Mouse (Mus musculus): ENCODE measurements around the gene Lancl3. TPM values are rescaled to one million over a fixed set of nuclear protein-coding genes. Genes with fewer than 3 reads are reported as not detected.
"Not testable (repeated sequence)": the region's sequence is repeated elsewhere in the genome, so short reads cannot be mapped to it uniquely, and the experiment has no call there.

The Lancl3 gene
- polyA plus RNA-seq, 1 experiment from 2014 or later: 0.88 TPM

GRCm38 (mm10) chrX:9259267-9259666 lies 59.6 kb downstream of the Lancl3 start:
- no peak overlapping the region for H3K9ac ChIP-seq
- H3K4me2 ChIP-seq: no peak overlapping the region
- no peaks in the 10 kb centered on the region for H3K9me3 ChIP-seq (replicated peaks)
- H3K4me3 ChIP-seq: no peak overlapping the region
- no peak overlapping the region for H3K27ac ChIP-seq (ENCODE audit: poor library complexity, severe bottlenecking)
- ATAC-seq (ENCODE audit: insufficient number of reproducible peaks, low FRiP score): no peak
- no peaks in the 10 kb centered on the region for H3K36me3 ChIP-seq
- no peaks in the 10 kb centered on the region for H3K4me1 ChIP-seq (replicated peaks)
- H3K27me3 ChIP-seq (replicated peaks): no peaks in the 10 kb centered on the region
- 79% methylated on average over 1 of the region's 1 CpGs for WGBS

GRCm38 (mm10) chrX:9271112-9271511 lies 71.4 kb downstream of the Lancl3 start:
- peaks cover 8% of the 10 kb centered on the region; the same call in 1 of the 2 replicates for H3K27me3 ChIP-seq (replicated peaks)
- no peaks in the 10 kb centered on the region for H3K36me3 ChIP-seq
- H3K4me1 ChIP-seq (replicated peaks): no peaks in the 10 kb centered on the region
- H3K9ac ChIP-seq: no peak overlapping the region
- no peak overlapping the region for H3K4me3 ChIP-seq
- WGBS: 50% methylated on average over 3 of the region's 3 CpGs
- no peak overlapping the region for H3K27ac ChIP-seq (ENCODE audit: poor library complexity, severe bottlenecking)
- ATAC-seq (ENCODE audit: insufficient number of reproducible peaks, low FRiP score): no peak
- 0 out of 2 replicates have a peak, but pooled peaks cover 7% of the 10 kb centered on the region for H3K9me3 ChIP-seq (replicated peaks)
- H3K4me2 ChIP-seq: no peak overlapping the region

GRCm38 (mm10) chrX:9271947-9272459 lies 72.3 kb downstream of the Lancl3 start:
- Histone ChIP-seq H3K36me3 (no peaks in the 10 kb centered on the region), H3K4me3 (peak overlapping the region; percentile 77), H3K4me2 (peak overlapping the region; percentile 66), H3K9ac (peak overlapping the region; percentile 79), H3K9me3 (replicated peaks) (0 out of 2 replicates have a peak, but pooled peaks cover 7% of the 10 kb centered on the region), H3K27ac (ENCODE audit: poor library complexity, severe bottlenecking) (peak overlapping the region; percentile 57; the same call in 1 of the 2 replicates), H3K27me3 (replicated peaks) (peaks cover 8% of the 10 kb centered on the region; the same call in 1 of the 2 replicates), H3K4me1 (replicated peaks) (no peaks in the 10 kb centered on the region)
- peak; percentile 19; the same call in 1 of the 2 replicates for ATAC-seq (ENCODE audit: insufficient number of reproducible peaks, low FRiP score)
- WGBS: 12% methylated on average over 8 of the region's 8 CpGs

- Histone ChIP-seq H3K4me3 (peak within 1 kb of the TSS; percentile 77), H3K27ac (ENCODE audit: poor library complexity, severe bottlenecking) (peak within 1 kb of the TSS; percentile 57), H3K4me1 (replicated peaks) (no peaks in the 10 kb centered on the region), H3K4me2 (peak within 1 kb of the TSS; percentile 66), H3K9me3 (replicated peaks) (0 out of 2 replicates have a peak, but pooled peaks cover 7% of the 10 kb centered on the region), H3K27me3 (replicated peaks) (peaks cover 8% of the 10 kb centered on the region; the same call in 1 of the 2 replicates), H3K9ac (peak within 1 kb of the TSS; percentile 79), H3K36me3 (no peaks in the 10 kb centered on the region)
- peak; percentile 94 for ATAC-seq (ENCODE audit: insufficient number of reproducible peaks, low FRiP score)
- 13% methylated on average over 70 of the region's 94 CpGs for WGBS
These were observed 73.0 kb downstream of the Lancl3 start, which contains the start of gene Xk for GRCm38 (mm10) chrX:9272460-9273361. Gene Xk, plus strand, starts transcription at chrX:9272756.

GRCm38 (mm10) chrX:9273377-9274002 lies 73.8 kb downstream of the Lancl3 start:
- Histone ChIP-seq H3K36me3 (no peaks in the 10 kb centered on the region), H3K4me2 (peak overlapping the region; percentile 66), H3K4me1 (replicated peaks) (no peaks in the 10 kb centered on the region), H3K27ac (ENCODE audit: poor library complexity, severe bottlenecking) (peak overlapping the region; percentile 57), H3K9ac (peak overlapping the region; percentile 79; the same call in 1 of the 2 replicates), H3K9me3 (replicated peaks) (0 out of 2 replicates have a peak, but pooled peaks cover 7% of the 10 kb centered on the region), H3K4me3 (peak overlapping the region; percentile 77), H3K27me3 (replicated peaks) (peaks cover 8% of the 10 kb centered on the region; the same call in 1 of the 2 replicates)
- 50% methylated on average over 12 of the region's 12 CpGs for WGBS
- no peak for ATAC-seq (ENCODE audit: insufficient number of reproducible peaks, low FRiP score)

GRCm38 (mm10) chrX:9274321-9274720 lies 74.6 kb downstream of the Lancl3 start:
- no peak overlapping the region for H3K9ac ChIP-seq
- no peak overlapping the region for H3K27ac ChIP-seq (ENCODE audit: poor library complexity, severe bottlenecking)
- H3K4me2 ChIP-seq: no peak overlapping the region
- no peak for ATAC-seq (ENCODE audit: insufficient number of reproducible peaks, low FRiP score)
- H3K4me1 ChIP-seq (replicated peaks): no peaks in the 10 kb centered on the region
- H3K27me3 ChIP-seq (replicated peaks): peaks cover 8% of the 10 kb centered on the region; the same call in 1 of the 2 replicates
- 0 out of 2 replicates have a peak, but pooled peaks cover 7% of the 10 kb centered on the region for H3K9me3 ChIP-seq (replicated peaks)
- H3K36me3 ChIP-seq: no peaks in the 10 kb centered on the region
- 68% methylated on average over 8 of the region's 8 CpGs for WGBS
- H3K4me3 ChIP-seq: 0 out of 2 replicates have a peak overlapping the region, but pooled peaks have one; percentile 18

- not testable (repeated sequence) for ATAC-seq (ENCODE audit: insufficient number of reproducible peaks, low FRiP score); H3K9me3 ChIP-seq (replicated peaks); H3K36me3 ChIP-seq; H3K4me1 ChIP-seq (replicated peaks); H3K4me2 ChIP-seq; H3K4me3 ChIP-seq; H3K27me3 ChIP-seq (replicated peaks); H3K27ac ChIP-seq (ENCODE audit: poor library complexity, severe bottlenecking); H3K9ac ChIP-seq
- whole genome bisulfite sequencing: no CpG with 5 or more reads among the region's 1 CpGs
These were observed 83.8 kb downstream of the Lancl3 start, which contains the start of gene H2al1m for GRCm38 (mm10) chrX:9283464-9283863. Gene H2al1m, plus strand, starts transcription at chrX:9283764.

GRCm38 (mm10) chrX:9293140-9293829 lies 93.6 kb downstream of the Lancl3 start:
- not testable (repeated sequence) for ATAC-seq (ENCODE audit: insufficient number of reproducible peaks, low FRiP score); H3K4me3 ChIP-seq; H3K4me1 ChIP-seq (replicated peaks)

GRCm38 (mm10) chrX:9298413-9298864 lies 98.7 kb downstream of the Lancl3 start:
- peak; percentile 80 for ATAC-seq (ENCODE audit: insufficient number of reproducible peaks, low FRiP score)
- WGBS: 67% methylated on average over 5 of the region's 5 CpGs
- H3K27ac ChIP-seq (ENCODE audit: poor library complexity, severe bottlenecking): no peak overlapping the region

More at GRCm38 (mm10) chrX:9293140-9293829, 93.6 kb downstream of the Lancl3 start:
- not testable (repeated sequence) for H3K4me2 ChIP-seq; H3K9me3 ChIP-seq (replicated peaks); H3K27ac ChIP-seq (ENCODE audit: poor library complexity, severe bottlenecking); H3K27me3 ChIP-seq (replicated peaks); H3K9ac ChIP-seq; H3K36me3 ChIP-seq
- 79% methylated on average over 4 of the region's 4 CpGs for WGBS

GRCm38 (mm10) chrX:9302791-9303190 lies 103.1 kb downstream of the Lancl3 start:
- Histone ChIP-seq H3K4me2 (no peak overlapping the region), H3K27ac (ENCODE audit: poor library complexity, severe bottlenecking) (no peak overlapping the region), H3K36me3 (no peaks in the 10 kb centered on the region), H3K9me3 (replicated peaks) (no peaks in the 10 kb centered on the region), H3K9ac (no peak overlapping the region), H3K4me1 (replicated peaks) (no peaks in the 10 kb centered on the region), H3K27me3 (replicated peaks) (no peaks in the 10 kb centered on the region), H3K4me3 (no peak overlapping the region)
- ATAC-seq (ENCODE audit: insufficient number of reproducible peaks, low FRiP score): no peak
- WGBS: 77% methylated on average over 5 of the region's 5 CpGs

More at GRCm38 (mm10) chrX:9298413-9298864, 98.7 kb downstream of the Lancl3 start:
- Histone ChIP-seq H3K36me3 (no peaks in the 10 kb centered on the region), H3K9ac (no peak overlapping the region), H3K4me2 (no peak overlapping the region), H3K4me1 (replicated peaks) (no peaks in the 10 kb centered on the region), H3K27me3 (replicated peaks) (no peaks in the 10 kb centered on the region), H3K4me3 (no peak overlapping the region), H3K9me3 (replicated peaks) (no peaks in the 10 kb centered on the region)
